Mouse (Mus musculus): ENCODE measurements around the gene Slc41a2. TPM values are rescaled to one million over a fixed set of nuclear protein-coding genes. Genes with fewer than 3 reads are reported as not detected.
A peak's percentile ranks its signal among the peaks of the same experiment; 100 is the strongest.
"Not testable (repeated sequence)": the region's sequence is repeated elsewhere in the genome, so short reads cannot be mapped to it uniquely, and the experiment has no call there.

Gene Slc41a2
- total RNA-seq (2021): 1 to 10 TPM in 1 of 2 experiments, under 1 TPM in 1; 0.97 to 1.2 TPM

GRCm38 (mm10) chr10:83337159-83337951 is at the start of gene Slc41a2:
TSS of gene Slc41a2 (minus strand) at chr10:83337882.
- intact Hi-C loops (cut with DNase I): no loop called here
- peak; percentile 54 to 64 for DNase-seq

GRCm38 (mm10) chr10:83385330-83385910 is 47.7 kb upstream of the Slc41a2 start:
- DNase-seq: no peak
- intact Hi-C loops (cut with DNase I): no loop called here

GRCm38 (mm10) chr10:83384456-83385215 is 47.0 kb upstream of the Slc41a2 start:
- no peak for DNase-seq
- intact Hi-C loops (cut with DNase I): no loop called here

- no peak for DNase-seq
- intact Hi-C loops (cut with DNase I): no loop called here
These were observed 46.2 kb upstream of the Slc41a2 start for GRCm38 (mm10) chr10:83383863-83384262.

GRCm38 (mm10) chr10:83382988-83383387 is 45.3 kb upstream of the Slc41a2 start:
- intact Hi-C loops (cut with DNase I): no loop called here
- DNase-seq: no peak

- intact Hi-C loops (cut with DNase I): no loop called here
These were observed 44.8 kb upstream of the Slc41a2 start for GRCm38 (mm10) chr10:83382528-83382927.

GRCm38 (mm10) chr10:83380501-83380900 is 42.8 kb upstream of the Slc41a2 start:
- intact Hi-C loops (cut with DNase I): no loop called here
- no peak for DNase-seq

More at GRCm38 (mm10) chr10:83382528-83382927, 44.8 kb upstream of the Slc41a2 start:
- DNase-seq: no peak

GRCm38 (mm10) chr10:83378083-83378833 is 40.6 kb upstream of the Slc41a2 start:
- intact Hi-C loops (cut with DNase I): no loop called here
- peak; percentile 45 to 49 for DNase-seq

- intact Hi-C loops (cut with DNase I): no loop called here
- no peak for DNase-seq
These were observed 39.4 kb upstream of the Slc41a2 start for GRCm38 (mm10) chr10:83376911-83377682.

- intact Hi-C loops (cut with DNase I); DNase-seq: not testable (repeated sequence)
These were observed 37.8 kb upstream of the Slc41a2 start for GRCm38 (mm10) chr10:83375458-83375857.

GRCm38 (mm10) chr10:83374045-83374656 is 36.5 kb upstream of the Slc41a2 start:
- DNase-seq: no peak
- intact Hi-C loops (cut with DNase I): no loop called here

- no peak for DNase-seq
- intact Hi-C loops (cut with DNase I): no loop called here
These were observed 31.2 kb upstream of the Slc41a2 start for GRCm38 (mm10) chr10:83368918-83369317.

GRCm38 (mm10) chr10:83363451-83363850 is 25.8 kb upstream of the Slc41a2 start:
- no peak for DNase-seq
- intact Hi-C loops (cut with DNase I): no loop called here

- DNase-seq: peak; percentile 24 to 39
These were observed 24.1 kb upstream of the Slc41a2 start for GRCm38 (mm10) chr10:83361643-83362382.

GRCm38 (mm10) chr10:83360356-83360755 is 22.7 kb upstream of the Slc41a2 start:
- intact Hi-C loops (cut with DNase I): loop anchor here (2.0 kb wide), 1 partner anchor 182 kb away; the partner anchor contains the start of gene Washc4
- no peak for DNase-seq

More at GRCm38 (mm10) chr10:83361643-83362382, 24.1 kb upstream of the Slc41a2 start:
- intact Hi-C loops (cut with DNase I): loop anchor here (2.0 kb wide), 1 partner anchor 181 kb away; the partner anchor contains the start of gene Washc4

GRCm38 (mm10) chr10:83359956-83360355 is 22.3 kb upstream of the Slc41a2 start, which contains the start of gene D10Wsu102e:
TSS of gene D10Wsu102e (plus strand) at chr10:83360221.
- peak; percentile 97 to 98 for DNase-seq
- intact Hi-C loops (cut with DNase I): loop anchor here (2.0 to 5.0 kb wide), 2 partner anchors 138 to 183 kb away; partner anchors contain the start of gene Washc4

- no peak for DNase-seq
- intact Hi-C loops (cut with DNase I): loop anchor here (5.0 kb wide), 1 partner anchor 137 kb away; no protein-coding TSS in a partner anchor
These were observed 21.8 kb upstream of the Slc41a2 start for GRCm38 (mm10) chr10:83359451-83359850.

- no peak for DNase-seq
- intact Hi-C loops (cut with DNase I): loop anchor here (5.0 kb wide), 1 partner anchor 134 kb away; no protein-coding TSS in a partner anchor
These were observed 18.7 kb upstream of the Slc41a2 start for GRCm38 (mm10) chr10:83356416-83356815.

Data from heart, postnatal 10 days (tissue).